ENCODE assay signal across 14 mouse cellular contexts in genomic region chr6:72219549-72219948, GRCm38 (mm10). TPM values are rescaled to one million over a fixed set of nuclear protein-coding genes. Genes with fewer than 3 reads are reported as not detected.
DNase-seq lines count a peak whose midpoint lies in the region; ATAC-seq lines count a peak whose summit lies in the region.
"Had no signal": no experiment of that assay in that cellular context is flagged by ENCODE, and none has a peak within 500 bp of the region (broad histone marks: within the 10 kb centered on the region; RNA-seq: fewer than 3 reads in every experiment).

No protein-coding gene starts in this region.

- H3K36me3 ChIP-seq in hindbrain, embryonic 10.5 days, result no peaks in the 10 kb centered on the region
- no peaks in the 10 kb centered on the region for H3K36me3 ChIP-seq in hindbrain, embryonic 16.5 days (ENCODE audit: control insufficient read depth, insufficient read depth, low read length)
- no peaks in the 10 kb centered on the region for H3K36me3 ChIP-seq in lung, embryonic 16.5 days (ENCODE audit: control insufficient read depth, insufficient read depth, low read length)
- H3K36me3 ChIP-seq: limb, embryonic 15.5 days; midbrain, embryonic 15.5 days had no signal

- H3K4me2 ChIP-seq in hindbrain, embryonic 16.5 days (ENCODE audit: low read length), result no peak overlapping the region
- no peak overlapping the region for H3K4me2 ChIP-seq in lung, embryonic 16.5 days (ENCODE audit: low read depth, low read length)
- H3K4me2 ChIP-seq: limb, embryonic 15.5 days; midbrain, embryonic 15.5 days had no signal

- H3K27me3 ChIP-seq in hindbrain, embryonic 10.5 days (ENCODE audit: insufficient read depth, poor library complexity, severe bottlenecking), result peaks cover 69% of the 10 kb centered on the region
- H3K27me3 ChIP-seq in hindbrain, embryonic 16.5 days (replicated peaks; ENCODE audit: control insufficient read depth, insufficient read depth, low read length), result peaks cover 18% of the 10 kb centered on the region
- H3K27me3 ChIP-seq in lung, embryonic 16.5 days (ENCODE audit: control insufficient read depth, insufficient read depth, low read depth, low read length), result no peaks in the 10 kb centered on the region

- no peaks in the 10 kb centered on the region for H3K9me3 ChIP-seq in hindbrain, embryonic 10.5 days
- no peaks in the 10 kb centered on the region for H3K9me3 ChIP-seq in hindbrain, embryonic 16.5 days (ENCODE audit: control insufficient read depth, low read length)
- no peaks in the 10 kb centered on the region for H3K9me3 ChIP-seq in lung, embryonic 16.5 days (ENCODE audit: control insufficient read depth, low read length)
- H3K9me3 ChIP-seq: limb, embryonic 15.5 days; midbrain, embryonic 15.5 days had no signal

- no peak for ATAC-seq in cerebellum, adult (ENCODE audit: insufficient number of reproducible peaks, low FRiP score, low TSS enrichment)
- ATAC-seq in hindbrain, embryonic 16.5 days, result no peak
- no peak for ATAC-seq in lung, embryonic 16.5 days (ENCODE audit: low read depth)
- ATAC-seq: midbrain, embryonic 15.5 days had no signal

- 71% methylated on average over 5 of the region's 5 CpGs for WGBS in hindbrain, embryonic 10.5 days
- WGBS in hindbrain, embryonic 16.5 days, result 55% methylated on average over 5 of the region's 5 CpGs
- 40% methylated on average over 5 of the region's 5 CpGs for WGBS in lung, embryonic 16.5 days

- no peak overlapping the region for H3K9ac ChIP-seq in hindbrain, embryonic 16.5 days (ENCODE audit: low read depth, low read length)
- H3K9ac ChIP-seq in lung, embryonic 16.5 days (ENCODE audit: low read length), result 0 out of 2 replicates have a peak overlapping the region, but pooled peaks have one; percentile 3
- H3K9ac ChIP-seq: limb, embryonic 15.5 days; midbrain, embryonic 15.5 days had no signal

- peak; percentile 65 to 72 for DNase-seq in cerebellum, postnatal 14 days
- no peak for DNase-seq in hindbrain, embryonic 10.5 days (ENCODE audit: low spot score)
- DNase-seq in lung, postnatal 36 days, result no peak
- DNase-seq in kidney, postnatal 36 days, result peak; percentile 35 to 46
- DNase-seq in right cerebral cortex, postnatal 10 days (ENCODE audit: low spot score in 2 of 2), result no peak
- DNase-seq: adrenal gland, adult 2 months; heart, postnatal 36 days; lung, postnatal 14 days; thymus, adult 2 months had no signal

- peaks cover 96% of the 10 kb centered on the region for H3K4me1 ChIP-seq in hindbrain, embryonic 10.5 days (replicated peaks)
- peaks cover 58% of the 10 kb centered on the region for H3K4me1 ChIP-seq in hindbrain, embryonic 16.5 days (ENCODE audit: control insufficient read depth, insufficient read depth, low read depth, low read length)
- peaks cover 79% of the 10 kb centered on the region for H3K4me1 ChIP-seq in lung, embryonic 16.5 days (replicated peaks; ENCODE audit: control insufficient read depth, insufficient read depth, low read length)

- H3K27ac ChIP-seq in hindbrain, embryonic 10.5 days, result peak overlapping the region; percentile 60
- no peak overlapping the region for H3K27ac ChIP-seq in hindbrain, embryonic 16.5 days (ENCODE audit: low read depth, low read length)
- peak overlapping the region; percentile 13; the same call in 1 of the 2 replicates for H3K27ac ChIP-seq in lung, embryonic 16.5 days (ENCODE audit: low read length)
- H3K27ac ChIP-seq: limb, embryonic 15.5 days; midbrain, embryonic 15.5 days had no signal

- no peak overlapping the region for H3K4me3 ChIP-seq in hindbrain, embryonic 10.5 days
- no peak overlapping the region for H3K4me3 ChIP-seq in hindbrain, embryonic 16.5 days (ENCODE audit: low read length)
- H3K4me3 ChIP-seq in lung, embryonic 16.5 days (ENCODE audit: low read length), result no peak overlapping the region
- H3K4me3 ChIP-seq: limb, embryonic 15.5 days; midbrain, embryonic 15.5 days had no signal

RNA-seq across cellular contexts. Expression of gene Atoh8, which starts 15.8 kb away (rescaled TPM):
- 15.9 and 16.6 TPM in 2 replicates for polyA plus RNA-seq in hindbrain, embryonic 10.5 days (2016; fragmentation: Nextera tagmentation; extraction: Ambion mirVana)
- polyA plus RNA-seq in hindbrain, embryonic 16.5 days (2015; fragmentation: Nextera tagmentation; extraction: Ambion mirVana), result 3.9 and 4.7 TPM in 2 replicates
- 32.2 and 35.3 TPM in 2 replicates for polyA plus RNA-seq in lung, embryonic 16.5 days (2015; fragmentation: Nextera tagmentation; extraction: Ambion mirVana)

Comparison
In these comparisons a context has a peak if more than half of its experiments do, and no peak if none do; other contexts are left out.
1. DNase-seq: peak in cerebellum, postnatal 14 days (2 of 2) and kidney, postnatal 36 days (2 of 2); none in hindbrain, embryonic 10.5 days (single experiment), lung, postnatal 36 days (single experiment) and right cerebral cortex, postnatal 10 days (0 of 2).